Mouse (Mus musculus): Measurements from ENCODE around the gene Pip4k2b. TPM values are rescaled to one million over a fixed set of nuclear protein-coding genes. Genes with fewer than 3 reads are reported as not detected.
A peak's percentile ranks its signal among the peaks of the same experiment; 100 is the strongest.

Pip4k2b gene
- polyA plus RNA-seq, 1 experiment from 2014 or later, result 0.86 TPM

DNA sequence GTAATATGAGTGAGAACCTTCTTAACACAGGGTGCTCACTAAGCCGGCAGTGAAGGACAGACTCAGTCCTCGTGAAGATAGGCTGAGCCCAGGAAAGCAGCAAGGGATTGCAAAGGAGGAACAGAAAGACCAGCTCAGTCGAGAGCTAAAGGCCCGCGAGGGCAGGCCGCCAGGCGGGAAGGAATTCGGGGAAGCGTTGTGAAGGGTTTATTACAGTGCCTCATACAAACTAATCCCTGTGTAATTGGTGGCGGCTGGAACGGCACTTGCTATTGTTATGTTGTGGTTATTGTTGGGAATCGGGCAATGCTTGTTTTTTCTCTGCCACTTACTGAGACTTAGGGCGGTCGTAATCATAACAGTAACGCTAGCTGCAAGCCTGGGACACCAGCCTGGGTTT, 67.1 kb downstream of the Pip4k2b start:
- H3K9ac ChIP-seq (ENCODE audit: low read depth, low read length), result no peak overlapping the region
- no peak overlapping the region for H3K4me2 ChIP-seq (ENCODE audit: low read depth, low read length)
- no peak for ATAC-seq
- H3K27ac ChIP-seq (ENCODE audit: low read length), result no peak overlapping the region
- H3K4me1 ChIP-seq (ENCODE audit: control insufficient read depth, insufficient read depth, low read length), result no peaks in the 10 kb centered on the region
- no peaks in the 10 kb centered on the region for H3K9me3 ChIP-seq (ENCODE audit: control insufficient read depth, low read length)
- peaks cover 28% of the 10 kb centered on the region for H3K36me3 ChIP-seq (ENCODE audit: control insufficient read depth, insufficient read depth, low read length)
- H3K4me3 ChIP-seq (ENCODE audit: low read length), result no peak overlapping the region
- WGBS, result 55% methylated on average over 15 of the region's 15 CpGs
- H3K27me3 ChIP-seq (replicated peaks; ENCODE audit: control insufficient read depth, insufficient read depth, low read length), result no peaks in the 10 kb centered on the region

DNA sequence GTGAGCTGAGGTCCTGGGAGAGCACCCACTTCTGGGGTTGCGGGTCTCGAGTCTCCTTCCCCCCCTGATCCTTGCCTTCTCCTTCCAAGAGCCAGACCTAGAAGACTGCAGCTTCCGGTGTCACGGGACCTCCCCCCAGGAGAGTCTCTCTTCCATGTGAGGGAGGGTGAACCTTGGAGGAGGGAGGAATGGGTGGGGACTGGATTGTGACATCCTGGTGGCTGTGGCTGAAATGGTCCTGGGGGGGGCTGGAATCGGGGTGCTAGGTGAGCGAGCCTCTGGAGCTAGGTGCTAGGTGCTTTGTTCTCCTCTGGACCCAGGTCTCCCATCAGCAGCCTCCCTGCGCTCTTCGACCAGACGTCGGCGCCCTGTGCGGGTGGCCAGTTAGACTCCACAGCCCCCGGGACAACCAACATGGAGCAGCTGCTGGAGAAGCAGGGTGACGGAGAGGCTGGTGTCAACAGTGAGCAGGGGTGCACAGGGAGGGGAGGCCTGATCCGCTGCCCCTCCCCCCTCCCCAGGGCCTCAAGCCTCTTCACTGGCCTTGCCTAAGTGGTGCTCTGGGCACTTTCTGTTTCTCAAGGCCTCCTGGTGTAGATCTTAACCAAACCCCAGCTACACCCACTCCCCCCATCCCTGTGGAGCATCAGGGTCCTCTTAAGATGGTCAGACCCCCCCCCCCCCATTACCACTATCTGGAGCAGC, 68.3 kb downstream of the Pip4k2b start:
- 73% methylated on average over 15 of the region's 15 CpGs for WGBS
- no peak overlapping the region for H3K4me3 ChIP-seq (ENCODE audit: low read length)
- H3K36me3 ChIP-seq (ENCODE audit: control insufficient read depth, insufficient read depth, low read length), result peaks cover 34% of the 10 kb centered on the region
- ATAC-seq, result no peak
- H3K27me3 ChIP-seq (replicated peaks; ENCODE audit: control insufficient read depth, insufficient read depth, low read length), result no peaks in the 10 kb centered on the region
- H3K4me2 ChIP-seq (ENCODE audit: low read depth, low read length), result no peak overlapping the region
- H3K9me3 ChIP-seq (ENCODE audit: control insufficient read depth, low read length), result no peaks in the 10 kb centered on the region
- H3K27ac ChIP-seq (ENCODE audit: low read length), result no peak overlapping the region
- H3K9ac ChIP-seq (ENCODE audit: low read depth, low read length), result no peak overlapping the region
- H3K4me1 ChIP-seq (ENCODE audit: control insufficient read depth, insufficient read depth, low read length), result no peaks in the 10 kb centered on the region

DNA sequence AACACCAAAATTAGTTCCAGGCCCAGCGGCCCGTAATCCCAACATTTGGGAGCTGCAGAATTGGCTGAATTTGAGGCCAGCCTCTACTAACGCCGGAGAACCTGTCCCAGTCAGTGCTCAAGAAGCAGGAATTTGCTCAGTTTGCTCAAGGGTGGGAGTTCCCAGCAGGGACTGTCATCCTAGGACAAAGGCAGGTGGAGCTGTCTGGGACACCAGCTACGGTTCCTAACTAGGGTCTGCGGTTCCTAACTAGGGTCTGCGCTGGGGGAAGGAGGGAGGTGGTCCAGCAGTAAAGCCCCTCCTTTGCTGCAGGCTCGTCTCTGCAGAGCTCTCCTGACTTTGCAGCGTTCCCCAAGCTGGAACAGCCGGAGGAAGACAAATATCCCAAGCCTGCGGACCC, 71.4 kb downstream of the Pip4k2b start:
- WGBS, result 83% methylated on average over 11 of the region's 11 CpGs
- Histone ChIP-seq H3K4me1 (ENCODE audit: control insufficient read depth, insufficient read depth, low read length) (peaks cover 17% of the 10 kb centered on the region), H3K27ac (ENCODE audit: low read length) (no peak overlapping the region), H3K9me3 (ENCODE audit: control insufficient read depth, low read length) (no peaks in the 10 kb centered on the region), H3K9ac (ENCODE audit: low read depth, low read length) (no peak overlapping the region), H3K4me2 (ENCODE audit: low read depth, low read length) (no peak overlapping the region), H3K36me3 (ENCODE audit: control insufficient read depth, insufficient read depth, low read length) (peaks cover 30% of the 10 kb centered on the region), H3K27me3 (replicated peaks; ENCODE audit: control insufficient read depth, insufficient read depth, low read length) (no peaks in the 10 kb centered on the region), H3K4me3 (ENCODE audit: low read length) (no peak overlapping the region)
- ATAC-seq, result no peak

DNA sequence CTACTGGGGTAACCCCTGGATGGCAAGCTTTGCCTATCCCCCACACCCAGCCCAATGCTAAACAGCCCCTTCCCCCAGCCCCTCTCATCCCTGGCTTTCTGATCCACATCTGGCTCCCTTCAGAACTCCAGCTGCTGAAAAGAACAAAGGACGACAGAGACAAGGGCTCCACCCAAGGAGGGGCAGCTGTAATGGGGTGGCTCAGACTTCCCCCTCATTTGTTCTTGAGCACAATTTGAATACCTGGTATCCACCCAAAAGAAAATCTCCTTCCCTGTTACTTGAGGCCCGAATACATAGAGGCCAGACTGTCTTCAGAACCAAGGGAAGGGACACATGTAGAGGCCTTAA, 73.4 kb downstream of the Pip4k2b start:
- peak overlapping the region; percentile 6; the same call in 1 of the 2 replicates for H3K9ac ChIP-seq (ENCODE audit: low read depth, low read length)
- no peaks in the 10 kb centered on the region for H3K9me3 ChIP-seq (ENCODE audit: control insufficient read depth, low read length)
- peaks cover 17% of the 10 kb centered on the region for H3K4me1 ChIP-seq (ENCODE audit: control insufficient read depth, insufficient read depth, low read length)
- H3K4me3 ChIP-seq (ENCODE audit: low read length), result no peak overlapping the region
- ATAC-seq, result no peak
- no peaks in the 10 kb centered on the region for H3K27me3 ChIP-seq (replicated peaks; ENCODE audit: control insufficient read depth, insufficient read depth, low read length)
- peaks cover 28% of the 10 kb centered on the region for H3K36me3 ChIP-seq (ENCODE audit: control insufficient read depth, insufficient read depth, low read length)
- WGBS, result 51% methylated on average over 2 of the region's 2 CpGs
- no peak overlapping the region for H3K4me2 ChIP-seq (ENCODE audit: low read depth, low read length)
- no peak overlapping the region for H3K27ac ChIP-seq (ENCODE audit: low read length)

DNA sequence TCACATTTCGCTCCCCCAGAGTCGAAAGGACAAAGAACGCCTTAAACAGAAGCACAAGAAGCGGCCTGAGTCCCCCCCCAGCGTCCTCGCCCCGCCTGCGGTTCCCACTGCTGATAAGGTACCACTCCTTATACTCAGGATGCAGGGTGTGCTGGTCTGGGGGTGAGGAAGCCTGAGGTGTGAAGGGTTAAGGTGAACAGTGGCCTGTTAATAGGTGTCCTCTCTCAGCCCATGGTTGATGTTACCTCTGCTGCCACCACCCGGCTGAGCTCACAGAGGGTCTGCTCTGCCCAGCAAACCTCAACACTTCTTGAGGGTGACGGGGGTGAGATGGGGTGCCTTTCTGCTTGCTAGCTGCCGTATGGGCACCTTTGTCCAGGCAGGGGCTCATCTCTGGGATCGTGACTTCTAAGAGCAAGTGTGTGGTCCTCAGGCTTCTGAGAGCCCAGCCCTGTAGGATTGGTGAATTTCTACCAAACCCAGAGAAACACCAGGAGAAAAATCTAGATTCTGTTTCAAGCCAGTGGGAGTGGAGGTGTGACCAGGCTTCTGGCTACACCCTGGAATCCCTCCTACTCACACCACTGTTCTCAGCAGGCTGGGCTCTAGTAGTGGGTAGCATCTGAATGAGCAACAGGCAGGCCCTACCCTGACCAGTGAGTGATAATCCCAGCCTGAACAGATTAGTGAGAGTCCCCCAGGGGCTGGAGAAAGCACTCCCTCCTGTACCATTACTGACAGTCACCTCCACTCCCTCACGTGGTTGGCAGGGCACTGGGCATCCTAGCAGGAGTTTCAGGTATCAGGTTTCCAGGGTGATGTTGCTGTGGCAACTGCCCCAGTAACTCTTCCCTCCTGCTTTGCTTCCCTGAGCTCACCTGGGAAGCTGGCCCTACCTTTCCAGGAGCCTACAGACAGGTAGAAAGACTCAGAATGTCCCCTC, 74.0 kb downstream of the Pip4k2b start:
- peaks cover 17% of the 10 kb centered on the region for H3K4me1 ChIP-seq (ENCODE audit: control insufficient read depth, insufficient read depth, low read length)
- H3K9ac ChIP-seq (ENCODE audit: low read depth, low read length), result peak overlapping the region; percentile 6; the same call in 1 of the 2 replicates
- ATAC-seq, result no peak
- WGBS, result 63% methylated on average over 13 of the region's 13 CpGs
- H3K4me2 ChIP-seq (ENCODE audit: low read depth, low read length), result no peak overlapping the region
- no peak overlapping the region for H3K4me3 ChIP-seq (ENCODE audit: low read length)
- H3K27ac ChIP-seq (ENCODE audit: low read length), result no peak overlapping the region
- no peaks in the 10 kb centered on the region for H3K9me3 ChIP-seq (ENCODE audit: control insufficient read depth, low read length)
- no peaks in the 10 kb centered on the region for H3K27me3 ChIP-seq (replicated peaks; ENCODE audit: control insufficient read depth, insufficient read depth, low read length)
- peaks cover 34% of the 10 kb centered on the region for H3K36me3 ChIP-seq (ENCODE audit: control insufficient read depth, insufficient read depth, low read length)

DNA sequence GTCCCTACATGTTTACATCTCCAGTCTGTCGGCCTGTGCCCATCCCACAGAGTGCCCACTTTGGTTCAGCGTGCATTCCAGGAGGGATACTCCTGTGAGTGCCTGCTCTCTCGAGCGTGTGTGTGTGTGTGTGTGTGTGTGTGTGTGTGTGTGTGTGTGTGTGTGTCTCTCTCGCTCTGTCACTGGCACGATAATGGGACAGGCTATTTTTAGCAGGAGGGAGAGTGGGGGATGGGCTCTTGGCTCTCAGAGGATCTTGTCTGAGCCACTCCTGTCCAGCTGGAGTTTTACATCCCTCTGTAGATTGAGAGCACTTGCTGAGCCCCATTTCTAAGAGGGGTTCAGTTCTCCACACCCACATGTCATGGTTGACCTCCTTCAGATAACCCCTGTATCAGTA, 74.7 kb downstream of the Pip4k2b start:
- 20% methylated on average over 6 of the region's 6 CpGs for WGBS
- Histone ChIP-seq H3K9ac (ENCODE audit: low read depth, low read length) (no peak overlapping the region), H3K36me3 (ENCODE audit: control insufficient read depth, insufficient read depth, low read length) (peaks cover 36% of the 10 kb centered on the region), H3K9me3 (ENCODE audit: control insufficient read depth, low read length) (no peaks in the 10 kb centered on the region), H3K4me2 (ENCODE audit: low read depth, low read length) (no peak overlapping the region), H3K4me3 (ENCODE audit: low read length) (no peak overlapping the region), H3K27ac (ENCODE audit: low read length) (0 out of 2 replicates have a peak overlapping the region, but pooled peaks have one; percentile 28), H3K27me3 (replicated peaks; ENCODE audit: control insufficient read depth, insufficient read depth, low read length) (no peaks in the 10 kb centered on the region), H3K4me1 (ENCODE audit: control insufficient read depth, insufficient read depth, low read length) (peaks cover 21% of the 10 kb centered on the region)
- peak; percentile 12; the same call in 1 of the 2 replicates for ATAC-seq

DNA sequence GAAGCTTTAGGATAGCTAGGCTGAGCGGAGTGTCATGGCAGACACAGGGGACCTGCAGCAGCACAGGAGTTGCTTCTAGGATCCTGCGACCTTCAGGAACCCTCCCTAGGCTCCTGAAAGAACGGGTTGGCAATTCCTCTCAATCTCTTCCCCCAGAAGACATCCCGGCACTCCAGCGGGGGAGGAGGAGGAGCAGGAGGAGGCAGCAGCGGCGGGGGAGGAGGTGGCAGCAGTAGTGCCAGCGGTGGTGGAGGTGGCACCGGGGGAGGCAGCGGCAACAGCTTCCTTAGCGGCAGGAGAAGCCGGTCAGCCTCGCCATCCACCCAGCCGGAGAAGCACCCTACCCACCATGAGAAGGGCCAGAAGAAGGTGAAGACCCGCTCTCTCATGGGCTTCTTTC, 75.2 kb downstream of the Pip4k2b start:
- H3K4me1 ChIP-seq (ENCODE audit: control insufficient read depth, insufficient read depth, low read length), result peaks cover 27% of the 10 kb centered on the region
- no peaks in the 10 kb centered on the region for H3K27me3 ChIP-seq (replicated peaks; ENCODE audit: control insufficient read depth, insufficient read depth, low read length)
- peak overlapping the region; percentile 28; the same call in 1 of the 2 replicates for H3K27ac ChIP-seq (ENCODE audit: low read length)
- no peaks in the 10 kb centered on the region for H3K9me3 ChIP-seq (ENCODE audit: control insufficient read depth, low read length)
- 62% methylated on average over 15 of the region's 15 CpGs for WGBS
- H3K4me2 ChIP-seq (ENCODE audit: low read depth, low read length), result no peak overlapping the region
- H3K4me3 ChIP-seq (ENCODE audit: low read length), result no peak overlapping the region
- ATAC-seq, result no peak
- H3K36me3 ChIP-seq (ENCODE audit: control insufficient read depth, insufficient read depth, low read length), result peaks cover 32% of the 10 kb centered on the region
- H3K9ac ChIP-seq (ENCODE audit: low read depth, low read length), result peak overlapping the region; percentile 24; the same call in 1 of the 2 replicates

DNA sequence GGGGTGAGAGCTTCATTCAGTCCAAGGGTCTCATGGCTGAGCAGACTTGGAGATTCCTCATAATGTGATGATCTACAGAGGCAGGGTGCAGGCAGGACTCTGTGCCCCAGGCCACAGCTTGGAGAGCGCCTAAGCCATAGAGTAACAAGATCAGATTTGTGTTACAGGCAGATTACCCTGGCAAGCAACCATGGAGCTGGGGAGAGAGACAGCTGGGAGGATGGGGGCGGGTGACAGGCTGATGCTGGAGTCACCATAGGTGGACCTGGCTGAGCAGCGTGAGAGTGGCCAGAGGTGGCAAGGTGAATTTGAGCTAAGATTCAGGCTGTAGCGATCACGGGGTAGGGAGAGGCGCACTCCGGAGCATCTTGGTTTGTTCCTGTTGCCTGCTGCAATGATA, 76.3 kb downstream of the Pip4k2b start:
- Histone ChIP-seq H3K4me2 (ENCODE audit: low read depth, low read length) (no peak overlapping the region), H3K9me3 (ENCODE audit: control insufficient read depth, low read length) (no peaks in the 10 kb centered on the region), H3K27me3 (replicated peaks; ENCODE audit: control insufficient read depth, insufficient read depth, low read length) (no peaks in the 10 kb centered on the region), H3K27ac (ENCODE audit: low read length) (no peak overlapping the region), H3K4me3 (ENCODE audit: low read length) (no peak overlapping the region), H3K4me1 (ENCODE audit: control insufficient read depth, insufficient read depth, low read length) (peaks cover 29% of the 10 kb centered on the region), H3K36me3 (ENCODE audit: control insufficient read depth, insufficient read depth, low read length) (peaks cover 27% of the 10 kb centered on the region), H3K9ac (ENCODE audit: low read depth, low read length) (no peak overlapping the region)
- ATAC-seq, result no peak
- WGBS, result 95% methylated on average over 7 of the region's 7 CpGs

DNA sequence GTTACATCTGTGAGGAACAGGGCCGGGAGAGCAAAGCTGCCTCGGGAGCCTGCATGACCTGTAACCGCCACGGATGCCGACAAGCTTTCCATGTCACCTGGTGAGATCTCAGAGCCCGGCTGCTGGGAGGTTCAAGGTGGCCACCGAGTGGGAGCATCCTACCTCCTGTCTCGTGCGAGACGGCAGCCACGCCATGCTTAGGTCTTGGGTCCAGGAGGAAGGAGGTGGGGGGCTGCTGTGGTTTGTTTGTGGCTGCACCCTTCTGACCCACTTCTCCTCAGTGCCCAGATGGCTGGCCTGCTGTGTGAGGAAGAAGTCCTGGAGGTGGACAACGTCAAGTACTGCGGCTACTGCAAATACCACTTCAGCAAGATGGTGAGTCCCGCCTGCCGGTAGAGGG, 77.7 kb downstream of the Pip4k2b start:
- H3K36me3 ChIP-seq (ENCODE audit: control insufficient read depth, insufficient read depth, low read length), result peaks cover 27% of the 10 kb centered on the region
- H3K27me3 ChIP-seq (replicated peaks; ENCODE audit: control insufficient read depth, insufficient read depth, low read length), result 0 out of 2 replicates have a peak, but pooled peaks cover 2% of the 10 kb centered on the region
- ATAC-seq, result no peak
- no peaks in the 10 kb centered on the region for H3K9me3 ChIP-seq (ENCODE audit: control insufficient read depth, low read length)
- H3K27ac ChIP-seq (ENCODE audit: low read length), result no peak overlapping the region
- WGBS, result 89% methylated on average over 15 of the region's 15 CpGs
- H3K4me2 ChIP-seq (ENCODE audit: low read depth, low read length), result no peak overlapping the region
- peaks cover 32% of the 10 kb centered on the region for H3K4me1 ChIP-seq (ENCODE audit: control insufficient read depth, insufficient read depth, low read length)
- H3K9ac ChIP-seq (ENCODE audit: low read depth, low read length), result no peak overlapping the region
- no peak overlapping the region for H3K4me3 ChIP-seq (ENCODE audit: low read length)
